Mouse (Mus musculus) hindbrain, embryonic 14.5 days (tissue): ENCODE data around the gene Cfap77. TPM values are rescaled to one million over a fixed set of nuclear protein-coding genes. Genes with fewer than 3 reads are reported as not detected.

Experiments
- ATAC-seq: fragments of 200-750 bp; cut with Nextera tagmentation; 2 replicates; pipeline ENCODE4 v1.8.0; 2017; ENCODE audit warnings: moderate number of reproducible peaks, mild to moderate bottlenecking, moderate TSS enrichment, moderate library complexity; ENCODE audit not compliant: low FRiP score
- DNase-seq: peaks from one replicate; pipeline ENCODE4 v3.0.0-alpha.2; 2015; ENCODE audit warnings: low spot score
- H3K27ac ChIP-seq: fragments of 300-500 bp; sonication (generic); 2 replicates; pipeline ENCODE4 v1.5.1; 2014; ENCODE audit warnings: mild to moderate bottlenecking, moderate library complexity
- H3K27me3 ChIP-seq: fragments of 300-500 bp; sonication (generic); 2 replicates; pipeline ENCODE4 v1.6.1; 2014; ENCODE audit warnings: mild to moderate bottlenecking, low read length, mixed read lengths; ENCODE audit not compliant: control insufficient read depth, insufficient read depth
- H3K36me3 ChIP-seq: fragments of 300-500 bp; sonication (generic); replicated peaks from 2 replicates; pipeline ENCODE4 v1.6.1; 2014; ENCODE audit not compliant: control insufficient read depth, insufficient read depth
- H3K4me1 ChIP-seq: fragments of 300-500 bp; sonication (generic); replicated peaks from 2 replicates; pipeline ENCODE4 v1.6.1; 2014; ENCODE audit warnings: antibody characterized with exemption, low read length, mixed read lengths; ENCODE audit not compliant: control insufficient read depth, insufficient read depth
- H3K4me2 ChIP-seq: fragments of 300-500 bp; sonication (generic); replicated peaks from 2 replicates; pipeline ENCODE4 v1.6.1; 2014; ENCODE audit warnings: mild to moderate bottlenecking, moderate library complexity
- H3K4me3 ChIP-seq: fragments of 300-500 bp; sonication (generic); replicated peaks from 2 replicates; pipeline ENCODE4 v1.5.1; 2014; ENCODE audit warnings: mild to moderate bottlenecking, low read length
- H3K9ac ChIP-seq: fragments of 300-500 bp; sonication (generic); 2 replicates; pipeline ENCODE4 v1.6.1; 2014
- H3K9me3 ChIP-seq: fragments of 300-500 bp; sonication (generic); 2 replicates; pipeline ENCODE4 v1.6.1; 2016; ENCODE audit warnings: low read length; ENCODE audit not compliant: control insufficient read depth
- WGBS: fragments of 180-500 bp; shearing (Covaris S2); extraction: QIAGEN DNeasy Blood & Tissue Kit; methylation state at CpG from one replicate; pipeline ENCODE4 v1.1.7; 2014; 5-methylcytosine and 5-hydroxymethylcytosine counted together
- polyA plus RNA-seq: library from polyadenylated mRNA; unstranded; fragments of >200 nt; fragmentation: Nextera tagmentation; extraction: Ambion mirVana; gene quantifications from 2 replicates; pipeline ENCODE4 v1.2.1, GENCODE M21; 2014

Cfap77 gene
- polyA plus RNA-seq, 1 experiment from 2014 or later, result 0.56 TPM

GRCm38 (mm10) chr2:28915768-28916512 lies 138.9 kb downstream of the Cfap77 start:
- peaks cover 93% of the 10 kb centered on the region for H3K27me3 ChIP-seq
- H3K27ac ChIP-seq, result peak overlapping the region; percentile 38; the same call in 1 of the 2 replicates
- H3K36me3 ChIP-seq, result no peaks in the 10 kb centered on the region
- H3K9me3 ChIP-seq, result no peaks in the 10 kb centered on the region
- no peak for DNase-seq
- H3K4me2 ChIP-seq, result peak overlapping the region; percentile 22; the same call in 1 of the 2 replicates
- WGBS, result under 1% methylated on average over 49 of the region's 50 CpGs
- H3K4me1 ChIP-seq, result peaks cover 10% of the 10 kb centered on the region; the same call in 1 of the 2 replicates
- 0 out of 2 replicates have a peak, but pooled peaks have one; percentile 24 for ATAC-seq
- H3K9ac ChIP-seq, result peak overlapping the region; percentile 42; the same call in 1 of the 2 replicates
- peak overlapping the region; percentile 29 for H3K4me3 ChIP-seq

GRCm38 (mm10) chr2:28915104-28915738 lies 139.6 kb downstream of the Cfap77 start:
- no peak for DNase-seq
- H3K9ac ChIP-seq, result peak overlapping the region; percentile 42
- 2% methylated on average over 22 of the region's 22 CpGs for WGBS

GRCm38 (mm10) chr2:28914121-28914520 lies 140.7 kb downstream of the Cfap77 start:
- H3K4me2 ChIP-seq, result no peak overlapping the region
- H3K36me3 ChIP-seq, result no peaks in the 10 kb centered on the region
- no peak overlapping the region; the same call in 1 of the 2 replicates for H3K27ac ChIP-seq
- DNase-seq, result no peak
- no peaks in the 10 kb centered on the region for H3K9me3 ChIP-seq
- H3K27me3 ChIP-seq, result peaks cover 95% of the 10 kb centered on the region
- peak overlapping the region; percentile 29 for H3K4me3 ChIP-seq
- peaks cover 10% of the 10 kb centered on the region; the same call in 1 of the 2 replicates for H3K4me1 ChIP-seq
- 0% methylated on average over 2 of the region's 2 CpGs for WGBS
- peak overlapping the region; percentile 42 for H3K9ac ChIP-seq
- no peak for ATAC-seq

More at GRCm38 (mm10) chr2:28915104-28915738, 139.6 kb downstream of the Cfap77 start:
- Histone ChIP-seq H3K27ac (peak overlapping the region; percentile 58), H3K9me3 (no peaks in the 10 kb centered on the region), H3K27me3 (peaks cover 94% of the 10 kb centered on the region), H3K36me3 (no peaks in the 10 kb centered on the region), H3K4me3 (peak overlapping the region; percentile 29), H3K4me1 (peaks cover 10% of the 10 kb centered on the region; the same call in 1 of the 2 replicates), H3K4me2 (no peak overlapping the region)
- peak; percentile 35; the same call in 1 of the 2 replicates for ATAC-seq

DNA sequence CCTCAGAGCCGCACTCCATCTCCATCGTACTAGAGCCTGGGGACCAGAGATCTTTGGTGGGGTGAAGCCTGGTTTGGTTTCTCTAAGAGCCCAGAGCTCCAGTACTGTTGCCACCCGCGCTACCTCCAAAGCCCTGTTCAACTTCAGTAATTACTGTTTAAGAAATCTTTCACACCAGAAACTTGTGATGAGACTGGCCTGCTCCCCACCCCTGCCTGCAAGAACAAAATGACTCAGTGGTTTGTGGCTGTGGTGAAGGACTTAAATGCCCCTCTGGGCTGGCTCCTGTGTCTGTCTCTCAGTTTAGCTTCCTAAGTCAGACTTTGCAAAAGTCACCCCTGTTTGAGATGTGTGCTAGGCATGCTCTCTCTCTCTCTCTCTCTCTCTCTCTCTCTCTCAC lies 141.9 kb downstream of the Cfap77 start:
- Histone ChIP-seq H3K27ac (peak overlapping the region; percentile 50; the same call in 1 of the 2 replicates), H3K4me1 (peaks cover 20% of the 10 kb centered on the region; the same call in 1 of the 2 replicates), H3K4me2 (peak overlapping the region; percentile 3; the same call in 1 of the 2 replicates), H3K4me3 (peak overlapping the region; percentile 29), H3K9me3 (no peaks in the 10 kb centered on the region), H3K36me3 (no peaks in the 10 kb centered on the region), H3K9ac (peak overlapping the region; percentile 3; the same call in 1 of the 2 replicates), H3K27me3 (peaks cover 95% of the 10 kb centered on the region)
- 0% methylated on average over 4 of the region's 4 CpGs for WGBS
- DNase-seq (no peak), ATAC-seq (no peak)

DNA sequence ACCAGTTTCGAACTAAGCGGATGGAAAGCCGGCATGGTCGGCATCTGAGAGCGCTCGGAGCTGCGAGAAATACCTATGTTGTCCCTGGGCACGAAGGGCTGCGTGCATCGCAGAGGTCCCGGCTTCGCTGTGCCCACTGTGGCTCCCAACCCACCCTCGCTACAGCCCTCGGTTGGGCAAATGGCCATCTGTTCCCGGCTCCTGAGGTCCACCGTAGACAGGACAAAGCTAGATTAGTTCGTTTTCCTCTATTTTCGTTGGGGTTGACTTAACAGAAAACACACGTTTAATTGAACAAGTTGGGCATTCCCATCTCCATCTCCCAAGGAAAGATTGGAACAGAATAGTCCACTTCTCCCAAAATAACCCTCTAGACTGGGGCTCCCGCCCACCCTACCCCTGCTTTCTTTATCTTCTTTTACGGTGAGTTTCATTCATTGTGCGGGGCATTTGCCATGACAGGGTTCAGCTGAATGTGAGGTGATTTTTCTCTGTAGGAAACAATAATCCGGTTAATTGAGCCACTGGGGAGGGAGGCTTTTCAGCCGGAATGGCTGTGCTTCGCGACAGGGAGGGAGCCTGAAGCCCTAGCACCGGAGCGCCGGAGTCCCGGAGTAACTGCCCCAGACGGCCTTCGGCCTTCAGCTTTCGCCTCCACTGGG lies 142.7 kb downstream of the Cfap77 start:
- peak overlapping the region; percentile 3; the same call in 1 of the 2 replicates for H3K9ac ChIP-seq
- ATAC-seq, result no peak
- peaks cover 21% of the 10 kb centered on the region; the same call in 1 of the 2 replicates for H3K4me1 ChIP-seq
- H3K4me3 ChIP-seq, result peak overlapping the region; percentile 29
- H3K27me3 ChIP-seq, result peaks cover 95% of the 10 kb centered on the region
- WGBS, result under 1% methylated on average over 33 of the region's 33 CpGs
- peak; percentile 36 for DNase-seq
- H3K4me2 ChIP-seq, result peak overlapping the region; percentile 34; the same call in 1 of the 2 replicates
- H3K9me3 ChIP-seq, result no peaks in the 10 kb centered on the region
- no peaks in the 10 kb centered on the region for H3K36me3 ChIP-seq
- 0 out of 2 replicates have a peak overlapping the region, but pooled peaks have one; percentile 43 for H3K27ac ChIP-seq

- 1% methylated on average over 44 of the region's 44 CpGs for WGBS
- Histone ChIP-seq H3K9ac (peak overlapping the region; percentile 3; the same call in 1 of the 2 replicates), H3K36me3 (no peaks in the 10 kb centered on the region), H3K4me1 (peaks cover 21% of the 10 kb centered on the region; the same call in 1 of the 2 replicates), H3K4me3 (peak overlapping the region; percentile 29), H3K27me3 (peaks cover 95% of the 10 kb centered on the region), H3K27ac (peak overlapping the region; percentile 43; the same call in 1 of the 2 replicates), H3K9me3 (no peaks in the 10 kb centered on the region), H3K4me2 (peak overlapping the region; percentile 34)
- ATAC-seq (no peak), DNase-seq (no peak)
These were observed 143.4 kb downstream of the Cfap77 start for GRCm38 (mm10) chr2:28911331-28912038.

- H3K36me3 ChIP-seq, result no peaks in the 10 kb centered on the region
- no peaks in the 10 kb centered on the region for H3K9me3 ChIP-seq
- peak overlapping the region; percentile 3; the same call in 1 of the 2 replicates for H3K27ac ChIP-seq
- 0 out of 2 replicates have a peak overlapping the region, but pooled peaks have one; percentile 3 for H3K9ac ChIP-seq
- DNase-seq (no peak), ATAC-seq (no peak)
- H3K4me1 ChIP-seq, result peaks cover 21% of the 10 kb centered on the region; the same call in 1 of the 2 replicates
- peak overlapping the region; percentile 34 for H3K4me2 ChIP-seq
- peak overlapping the region; percentile 29 for H3K4me3 ChIP-seq
- 2% methylated on average over 3 of the region's 3 CpGs for WGBS
- peaks cover 95% of the 10 kb centered on the region for H3K27me3 ChIP-seq
These were observed 144.0 kb downstream of the Cfap77 start for GRCm38 (mm10) chr2:28910877-28911276.
